Mouse (Mus musculus) midbrain, embryonic 11.5 days (tissue): ENCODE measurements around the gene Elmsan1. TPM values are rescaled to one million over a fixed set of nuclear protein-coding genes. Genes with fewer than 3 reads are reported as not detected.

ENCODE experiments used
- ATAC-seq: fragments of 200-750 bp; cut with Nextera tagmentation; 2 replicates; pipeline ENCODE4 v1.8.0; 2017; ENCODE audit warnings: moderate TSS enrichment, moderate library complexity; ENCODE audit not compliant: low FRiP score
- DNase-seq: peaks from one replicate; pipeline ENCODE4 v3.0.0; 2015; ENCODE audit warnings: low spot score; ENCODE audit errors: missing footprints
- H3K27ac ChIP-seq: fragments of 300-500 bp; sonication (generic); 2 replicates; pipeline ENCODE4 v1.5.1; 2014; ENCODE audit warnings: low read depth, low read length
- H3K27me3 ChIP-seq: fragments of 300-500 bp; sonication (generic); 2 replicates; pipeline ENCODE4 v1.6.1; 2014; ENCODE audit warnings: mild to moderate bottlenecking, low read length, moderate library complexity, mixed read lengths; ENCODE audit not compliant: control insufficient read depth, insufficient read depth
- H3K36me3 ChIP-seq: fragments of 300-500 bp; sonication (generic); 2 replicates; pipeline ENCODE4 v1.6.1; 2014; ENCODE audit warnings: mild to moderate bottlenecking, low read length, moderate library complexity, mixed read lengths; ENCODE audit not compliant: control insufficient read depth, insufficient read depth
- H3K4me1 ChIP-seq: fragments of 300-500 bp; sonication (generic); 2 replicates; pipeline ENCODE4 v1.6.1; 2014; ENCODE audit warnings: low read length; ENCODE audit not compliant: control insufficient read depth, insufficient read depth
- H3K4me2 ChIP-seq: fragments of 300-500 bp; sonication (generic); 2 replicates; pipeline ENCODE4 v1.6.1; 2014; ENCODE audit warnings: mild to moderate bottlenecking, moderate library complexity
- H3K4me3 ChIP-seq: fragments of 300-500 bp; sonication (generic); 2 replicates; pipeline ENCODE4 v1.5.1; 2014; ENCODE audit warnings: low read depth, low read length
- H3K9ac ChIP-seq: fragments of 300-500 bp; sonication (generic); 2 replicates; pipeline ENCODE4 v1.6.1; 2014; ENCODE audit warnings: low read length
- H3K9me3 ChIP-seq: fragments of 300-500 bp; sonication (generic); 2 replicates; pipeline ENCODE4 v1.6.1; 2016; ENCODE audit warnings: low read length; ENCODE audit not compliant: control insufficient read depth
- WGBS: fragments of 180-500 bp; shearing (Covaris S2); extraction: QIAGEN DNeasy Blood & Tissue Kit; methylation state at CpG from one replicate; pipeline ENCODE4 v1.1.7; 2014; 5-methylcytosine and 5-hydroxymethylcytosine counted together
- polyA plus RNA-seq: library from polyadenylated mRNA; unstranded; fragments of >200 nt; fragmentation: Nextera tagmentation; extraction: Ambion mirVana; gene quantifications from 2 replicates; pipeline ENCODE4 v1.2.1, GENCODE M21; 2014

Elmsan1 gene
- polyA plus RNA-seq, 1 experiment from 2014 or later: 3.9 TPM

GRCm38 (mm10) chr12:84174871-84175270, 43.8 kb downstream of the Elmsan1 start:
- DNase-seq (no peak), ATAC-seq (no peak)
- Histone ChIP-seq H3K27me3 (no peaks in the 10 kb centered on the region), H3K4me1 (peaks cover 24% of the 10 kb centered on the region), H3K36me3 (peaks cover 3% of the 10 kb centered on the region; the same call in 1 of the 2 replicates), H3K9me3 (no peaks in the 10 kb centered on the region), H3K4me2 (no peak overlapping the region), H3K4me3 (no peak overlapping the region), H3K9ac (no peak overlapping the region), H3K27ac (no peak overlapping the region)
- WGBS: 92% methylated on average over 6 of the region's 6 CpGs

GRCm38 (mm10) chr12:84174190-84174811, 44.4 kb downstream of the Elmsan1 start:
- 87% methylated on average over 9 of the region's 9 CpGs for WGBS
- DNase-seq (no peak), ATAC-seq (no peak)
- no peak overlapping the region for H3K4me3 ChIP-seq
- H3K36me3 ChIP-seq: peaks cover 3% of the 10 kb centered on the region; the same call in 1 of the 2 replicates
- H3K4me2 ChIP-seq: no peak overlapping the region
- H3K4me1 ChIP-seq: peaks cover 24% of the 10 kb centered on the region
- H3K9me3 ChIP-seq: no peaks in the 10 kb centered on the region
- no peak overlapping the region for H3K9ac ChIP-seq
- no peaks in the 10 kb centered on the region for H3K27me3 ChIP-seq
- no peak overlapping the region for H3K27ac ChIP-seq

- H3K27me3 ChIP-seq: no peaks in the 10 kb centered on the region
- no peak overlapping the region for H3K27ac ChIP-seq
- ATAC-seq: no peak
- no peaks in the 10 kb centered on the region for H3K9me3 ChIP-seq
- no peak overlapping the region for H3K4me2 ChIP-seq
- WGBS: 96% methylated on average over 13 of the region's 13 CpGs
- H3K4me3 ChIP-seq: no peak overlapping the region
- H3K9ac ChIP-seq: no peak overlapping the region
- no peak for DNase-seq
- peaks cover 3% of the 10 kb centered on the region; the same call in 1 of the 2 replicates for H3K36me3 ChIP-seq
- peaks cover 24% of the 10 kb centered on the region for H3K4me1 ChIP-seq
These were observed 45.3 kb downstream of the Elmsan1 start for GRCm38 (mm10) chr12:84173309-84173915.

- H3K9ac ChIP-seq: no peak overlapping the region
- WGBS: 90% methylated on average over 17 of the region's 17 CpGs
- peaks cover 24% of the 10 kb centered on the region for H3K4me1 ChIP-seq
- H3K27ac ChIP-seq: no peak overlapping the region
- ATAC-seq: no peak
- no peaks in the 10 kb centered on the region for H3K27me3 ChIP-seq
- H3K4me2 ChIP-seq: no peak overlapping the region
- peaks cover 3% of the 10 kb centered on the region; the same call in 1 of the 2 replicates for H3K36me3 ChIP-seq
- no peaks in the 10 kb centered on the region for H3K9me3 ChIP-seq
- DNase-seq: no peak
- H3K4me3 ChIP-seq: no peak overlapping the region
These were observed 45.8 kb downstream of the Elmsan1 start for GRCm38 (mm10) chr12:84172862-84173261.

GRCm38 (mm10) chr12:84172216-84172615, 46.5 kb downstream of the Elmsan1 start:
- H3K27me3 ChIP-seq: no peaks in the 10 kb centered on the region
- no peak overlapping the region for H3K9ac ChIP-seq
- DNase-seq (no peak), ATAC-seq (no peak)
- no peak overlapping the region for H3K4me3 ChIP-seq
- peaks cover 3% of the 10 kb centered on the region; the same call in 1 of the 2 replicates for H3K36me3 ChIP-seq
- no peaks in the 10 kb centered on the region for H3K9me3 ChIP-seq
- 95% methylated on average over 3 of the region's 3 CpGs for WGBS
- H3K4me2 ChIP-seq: no peak overlapping the region
- H3K27ac ChIP-seq: no peak overlapping the region
- peaks cover 18% of the 10 kb centered on the region for H3K4me1 ChIP-seq

- 95% methylated on average over 10 of the region's 10 CpGs for WGBS
- peaks cover 3% of the 10 kb centered on the region; the same call in 1 of the 2 replicates for H3K36me3 ChIP-seq
These were observed 48.1 kb downstream of the Elmsan1 start for GRCm38 (mm10) chr12:84170610-84171009.

GRCm38 (mm10) chr12:84165631-84166373, 52.9 kb downstream of the Elmsan1 start:
- Histone ChIP-seq H3K9me3 (no peaks in the 10 kb centered on the region), H3K4me2 (no peak overlapping the region), H3K4me1 (peaks cover 3% of the 10 kb centered on the region; the same call in 1 of the 2 replicates), H3K36me3 (no peaks in the 10 kb centered on the region), H3K27ac (no peak overlapping the region), H3K9ac (no peak overlapping the region), H3K27me3 (no peaks in the 10 kb centered on the region), H3K4me3 (no peak overlapping the region)
- ATAC-seq: no peak
- WGBS: 85% methylated on average over 8 of the region's 8 CpGs
- DNase-seq: no peak

More at GRCm38 (mm10) chr12:84170610-84171009, 48.1 kb downstream of the Elmsan1 start:
- no peak overlapping the region for H3K27ac ChIP-seq
- no peak overlapping the region for H3K4me3 ChIP-seq
- DNase-seq (no peak), ATAC-seq (no peak)
- peaks cover 6% of the 10 kb centered on the region for H3K4me1 ChIP-seq
- H3K4me2 ChIP-seq: no peak overlapping the region
- no peaks in the 10 kb centered on the region for H3K27me3 ChIP-seq
- no peaks in the 10 kb centered on the region for H3K9me3 ChIP-seq
- no peak overlapping the region for H3K9ac ChIP-seq

GRCm38 (mm10) chr12:84163586-84164110, 55.0 kb downstream of the Elmsan1 start:
- H3K9me3 ChIP-seq: no peaks in the 10 kb centered on the region
- no peak overlapping the region for H3K4me3 ChIP-seq
- H3K4me2 ChIP-seq: no peak overlapping the region
- 81% methylated on average over 11 of the region's 11 CpGs for WGBS
- H3K9ac ChIP-seq: no peak overlapping the region
- no peaks in the 10 kb centered on the region for H3K27me3 ChIP-seq
- ATAC-seq (no peak), DNase-seq (no peak)
- H3K36me3 ChIP-seq: peaks cover 1% of the 10 kb centered on the region; the same call in 1 of the 2 replicates
- H3K27ac ChIP-seq: no peak overlapping the region
- peaks cover 3% of the 10 kb centered on the region; the same call in 1 of the 2 replicates for H3K4me1 ChIP-seq
